Mouse (Mus musculus) brain, embryonic 14.5 days (tissue): ENCODE measurements around the gene Slc35g2. TPM values are rescaled to one million over a fixed set of nuclear protein-coding genes. Genes with fewer than 3 reads are reported as not detected.

Source experiments
- DNase-seq: peaks from one replicate; pipeline ENCODE4 v3.0.0-alpha.2; 2011; ENCODE audit warnings: low read depth
- CTCF ChIP-seq: fragments of 200-500 bp; IDR thresholded peaks from 2 replicates; pipeline ENCODE4 v1.5.1; 2012; ENCODE audit warnings: inconsistent platforms, mild to moderate bottlenecking, moderate library complexity, borderline replicate concordance; ENCODE audit not compliant: insufficient read depth, insufficient read length; ENCODE audit errors: extremely low read depth
- POLR2A ChIP-seq: fragments of 200-500 bp; IDR thresholded peaks from 2 replicates; pipeline ENCODE4 v1.6.1; 2012; ENCODE audit warnings: mild to moderate bottlenecking, inconsistent platforms, borderline replicate concordance; ENCODE audit not compliant: poor library complexity, insufficient read depth, insufficient read length, severe bottlenecking; ENCODE audit errors: extremely low read depth
- polyA plus RNA-seq: library from polyadenylated mRNA; depleted of rRNA; stranded (reverse); fragments of >200 nt; gene quantifications from 2 replicates; pipeline ENCODE4 v1.2.3, GENCODE M21; 2012

Gene Slc35g2
- polyA plus RNA-seq, 1 experiment, result 7.5 TPM

- TF ChIP-seq POLR2A, result peak; percentile 76
- TF ChIP-seq CTCF, result peak; percentile 62
- peak; percentile 99 for DNase-seq
Measured at GRCm38 (mm10) chr9:100545715-100546593, 24.9 kb downstream of the Slc35g2 start, which contains the start of gene Nck1. TSS of gene Nck1 (minus strand) at chr9:100546134.

DNA sequence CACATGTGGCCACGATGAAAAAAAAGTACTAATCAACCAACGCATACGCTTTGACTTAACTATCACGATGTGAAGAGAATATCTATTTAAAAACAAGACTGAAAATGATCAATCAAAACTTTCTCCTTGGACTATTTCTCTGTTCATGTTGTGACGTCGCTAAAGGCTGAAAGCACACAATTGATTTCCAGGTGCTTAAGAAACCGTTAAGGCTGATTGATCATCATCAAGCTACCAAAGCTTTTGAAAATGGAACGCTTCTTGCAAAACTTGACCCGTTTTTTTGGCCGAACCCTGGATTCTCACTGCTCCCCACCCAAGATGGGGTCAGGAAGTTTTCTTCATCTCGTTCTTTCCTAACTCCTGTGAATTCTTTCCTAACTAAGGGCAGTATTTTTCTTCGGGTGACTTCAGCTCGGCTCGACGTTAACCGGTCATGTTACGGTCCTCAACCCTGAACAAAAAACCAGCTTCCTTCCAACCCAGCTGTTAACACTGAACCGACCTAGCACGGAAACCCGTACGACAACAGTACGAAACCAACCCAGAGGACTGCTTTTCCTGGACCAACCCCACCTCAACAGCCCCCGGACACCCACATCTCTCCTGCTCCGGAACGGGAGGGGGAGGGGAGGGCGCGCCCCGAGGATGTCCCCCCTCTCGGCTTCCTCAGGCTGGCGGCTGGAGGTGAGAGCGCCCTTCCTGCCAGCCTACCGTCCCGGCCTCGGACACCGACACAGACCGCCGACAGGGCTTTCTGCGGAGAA is 25.8 kb downstream of the Slc35g2 start:
- DNase-seq, result peak; percentile 20
- TF ChIP-seq CTCF (no peak), POLR2A (no peak)

DNA sequence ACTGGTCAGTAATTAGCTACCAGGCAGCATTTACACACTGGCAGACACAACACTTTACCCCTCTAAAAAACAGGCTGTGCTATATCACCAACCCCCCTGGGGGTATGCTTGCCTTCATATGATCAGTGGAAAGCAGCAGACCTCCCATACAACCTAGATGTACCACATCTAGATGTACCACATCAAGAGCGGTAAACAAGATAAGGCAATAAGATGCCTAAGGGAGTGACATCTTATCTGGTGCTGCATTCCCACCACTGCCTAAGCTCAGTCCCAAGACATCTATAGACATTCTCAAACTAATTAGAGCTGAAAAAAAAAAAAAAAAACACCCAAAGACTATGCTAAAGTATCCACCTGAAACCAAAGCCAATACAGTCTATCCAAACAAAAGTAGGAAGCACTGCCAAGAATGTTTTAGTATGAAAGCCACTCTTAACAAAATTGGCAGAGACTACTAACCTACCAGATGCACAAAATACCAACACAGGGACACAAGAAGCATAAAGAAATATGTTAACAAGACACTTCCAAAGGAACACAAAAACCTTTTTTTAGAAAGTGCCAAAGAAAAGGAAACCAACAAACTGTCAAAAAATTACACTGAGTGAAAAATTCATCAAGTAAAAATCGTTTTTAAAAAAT is 35.1 kb downstream of the Slc35g2 start:
- peak; percentile 31 for DNase-seq
- TF ChIP-seq POLR2A (no peak), CTCF (no peak)

GRCm38 (mm10) chr9:100534686-100535085 is 36.2 kb downstream of the Slc35g2 start:
- DNase-seq, result no peak
- TF ChIP-seq POLR2A (no peak), CTCF (no peak)

DNA sequence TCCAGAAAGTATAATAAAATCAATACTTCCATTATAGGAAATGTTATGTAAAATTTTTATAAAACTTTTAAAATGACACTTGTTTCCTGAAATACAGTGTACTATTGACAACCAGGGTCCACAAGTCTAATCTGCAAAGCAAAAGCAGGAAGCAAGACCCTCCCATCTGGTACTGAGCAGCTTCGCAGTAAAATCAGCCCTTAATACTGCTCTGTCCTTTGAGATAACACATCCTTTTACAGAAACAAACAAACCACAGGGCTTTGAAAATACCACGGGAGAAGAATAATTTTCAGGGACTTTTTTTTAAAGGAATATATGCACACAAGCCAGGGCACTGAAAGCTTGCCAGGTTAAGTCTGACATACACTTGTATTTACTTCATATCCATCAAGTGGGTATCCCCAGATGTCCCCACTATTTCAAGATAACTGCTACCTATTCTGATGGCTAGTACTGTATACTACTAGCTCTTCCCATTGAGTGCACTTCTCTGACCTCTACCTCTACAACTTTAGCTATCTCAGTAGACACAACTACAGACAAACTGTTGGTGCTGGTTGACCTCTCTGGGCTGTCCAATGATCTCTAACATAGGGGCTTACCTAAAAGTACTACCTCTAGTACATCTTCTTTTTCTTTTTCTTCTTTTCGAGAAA is 37.9 kb downstream of the Slc35g2 start:
- no peak for DNase-seq
- no peak for TF ChIP-seq CTCF
- no peak for TF ChIP-seq POLR2A

- no peak for DNase-seq
- TF ChIP-seq POLR2A (no peak), CTCF (no peak)
Measured at GRCm38 (mm10) chr9:100531296-100531695, 39.6 kb downstream of the Slc35g2 start.

DNA sequence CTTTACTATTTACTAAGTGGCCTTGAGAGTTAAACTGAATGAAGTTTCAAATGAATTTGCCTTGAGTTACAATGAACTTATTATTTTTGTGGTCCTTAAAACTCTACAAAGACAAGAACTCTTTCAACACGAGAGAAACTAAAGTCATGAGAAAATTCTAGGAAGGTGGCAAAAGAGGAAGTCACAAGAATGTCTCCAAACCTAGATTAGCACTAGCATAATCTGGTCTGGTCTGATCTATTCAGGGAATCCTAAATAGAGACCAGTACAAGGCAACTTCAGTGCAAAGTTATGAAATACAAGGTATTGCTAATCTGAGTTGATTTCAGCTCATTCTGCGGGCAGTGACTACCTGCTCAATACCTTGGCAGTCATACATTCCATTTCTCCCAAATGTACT is 45.7 kb downstream of the Slc35g2 start:
- DNase-seq, result no peak
- TF ChIP-seq POLR2A (no peak), CTCF (no peak)

GRCm38 (mm10) chr9:100522029-100522428 is 48.9 kb downstream of the Slc35g2 start:
- DNase-seq, result no peak
- no peak for TF ChIP-seq CTCF
- no peak for TF ChIP-seq POLR2A

GRCm38 (mm10) chr9:100520586-100520985 is 50.3 kb downstream of the Slc35g2 start:
- peak; percentile 81 for DNase-seq
- TF ChIP-seq POLR2A (no peak), CTCF (peak; percentile 66; the same call in 1 of the 2 replicates)

- no peak for DNase-seq
- peak; percentile 6; the same call in 1 of the 2 replicates for TF ChIP-seq CTCF
- no peak for TF ChIP-seq POLR2A
Measured at GRCm38 (mm10) chr9:100520012-100520411, 50.9 kb downstream of the Slc35g2 start.

- TF ChIP-seq POLR2A (no peak), CTCF (no peak)
- no peak for DNase-seq
Measured at GRCm38 (mm10) chr9:100507581-100507980, 63.3 kb downstream of the Slc35g2 start.

DNA sequence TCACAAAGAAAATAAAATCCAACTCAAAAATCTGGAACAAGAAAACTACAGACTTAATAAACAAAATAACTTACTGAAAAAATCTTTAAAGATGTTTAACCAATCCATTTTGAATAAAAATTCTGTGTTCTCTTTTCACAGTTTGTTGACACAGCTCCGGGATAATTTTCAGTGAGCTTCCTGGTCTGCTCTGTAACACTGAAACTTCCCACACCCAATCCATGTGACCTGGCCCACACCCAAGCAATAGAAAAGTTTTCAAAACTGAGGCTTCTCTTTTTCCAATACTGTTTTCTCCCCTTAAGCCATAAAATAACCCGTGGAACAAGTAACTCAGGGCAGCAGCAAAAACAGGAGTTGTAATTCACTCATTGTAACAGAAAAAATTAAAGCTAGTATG is 64.2 kb downstream of the Slc35g2 start:
- no peak for DNase-seq
- TF ChIP-seq POLR2A, result no peak
- no peak for TF ChIP-seq CTCF
